Mouse (Mus musculus) intestine, embryonic 14.5 days (tissue): ENCODE measurements around the gene Acta2. TPM values are rescaled to one million over a fixed set of nuclear protein-coding genes. Genes with fewer than 3 reads are reported as not detected.

Source experiments
- ATAC-seq: fragments of 200-750 bp; cut with Nextera tagmentation; replicated peaks from 2 replicates; pipeline ENCODE4 v1.8.0; 2017; ENCODE audit warnings: low read depth, moderate number of reproducible peaks, moderate TSS enrichment, moderate library complexity; ENCODE audit not compliant: low FRiP score, low TSS enrichment
- DNase-seq: peaks from one replicate; pipeline ENCODE4 v3.0.0-alpha.2; 2018; ENCODE audit warnings: low spot score
- H3K27ac ChIP-seq: fragments of 300-500 bp; sonication (generic); 2 replicates; pipeline ENCODE4 v1.5.1; 2014; ENCODE audit warnings: low read depth, mild to moderate bottlenecking, control low read depth
- H3K27me3 ChIP-seq: fragments of 300-500 bp; sonication (generic); replicated peaks from 2 replicates; pipeline ENCODE4 v1.6.1; 2014; ENCODE audit warnings: low read length, control low read depth; ENCODE audit not compliant: control insufficient read depth, insufficient read depth
- H3K36me3 ChIP-seq: fragments of 300-500 bp; sonication (generic); 2 replicates; pipeline ENCODE4 v1.6.1; 2014; ENCODE audit warnings: low read length, control low read depth; ENCODE audit not compliant: control insufficient read depth, insufficient read depth
- H3K4me1 ChIP-seq: fragments of 300-500 bp; sonication (generic); replicated peaks from 2 replicates; pipeline ENCODE4 v1.6.1; 2014; ENCODE audit warnings: low read length, control low read depth, mixed read lengths; ENCODE audit not compliant: control insufficient read depth, insufficient read depth
- H3K4me2 ChIP-seq: fragments of 300-500 bp; sonication (generic); 2 replicates; pipeline ENCODE4 v1.6.1; 2014; ENCODE audit warnings: low read length
- H3K4me3 ChIP-seq: fragments of 300-500 bp; sonication (generic); 2 replicates; pipeline ENCODE4 v1.5.1; 2014; ENCODE audit warnings: low read depth, low read length, control low read depth, mixed read lengths
- H3K9ac ChIP-seq: fragments of 300-500 bp; sonication (generic); 2 replicates; pipeline ENCODE4 v1.6.1; 2014; ENCODE audit warnings: mild to moderate bottlenecking, low read length
- H3K9me3 ChIP-seq: fragments of 300-500 bp; sonication (generic); 2 replicates; pipeline ENCODE4 v1.6.1; 2016; ENCODE audit warnings: low read length, control low read depth; ENCODE audit not compliant: control insufficient read depth
- WGBS: fragments of 180-500 bp; shearing (Covaris S2); extraction: QIAGEN DNeasy Blood & Tissue Kit; methylation state at CpG from one replicate; pipeline ENCODE4 v1.1.7; 2014; 5-methylcytosine and 5-hydroxymethylcytosine counted together
- polyA plus RNA-seq: library from polyadenylated mRNA; unstranded; fragments of >200 nt; fragmentation: Nextera tagmentation; extraction: Ambion mirVana; gene quantifications from 2 replicates; pipeline ENCODE4 v1.2.1, GENCODE M21; 2014

Gene Acta2
- polyA plus RNA-seq, 1 experiment from 2014 or later = 1,786 TPM

DNA sequence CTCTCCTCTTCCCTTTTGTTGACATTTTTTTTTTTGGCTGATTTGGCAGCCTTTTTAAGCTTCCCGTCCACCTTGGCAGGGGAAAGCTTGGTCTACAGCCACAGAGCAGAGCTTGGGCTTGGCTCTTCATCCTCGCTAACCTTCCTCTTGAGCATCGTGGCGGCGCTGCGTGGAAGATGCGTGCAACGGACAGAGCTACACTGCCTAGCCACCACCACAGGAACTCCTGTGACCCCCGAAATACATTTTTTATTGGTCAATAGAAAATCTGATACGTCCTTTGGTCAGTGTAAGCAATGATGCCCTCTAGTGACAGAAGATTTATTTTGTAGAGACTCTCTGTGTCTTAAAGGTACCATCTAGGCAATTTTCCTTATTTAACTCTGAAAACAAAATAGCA is 29.0 kb upstream of the Acta2 start:
- H3K27me3 ChIP-seq = 0 out of 2 replicates have a peak, but pooled peaks cover 2% of the 10 kb centered on the region
- H3K4me3 ChIP-seq = no peak overlapping the region

DNA sequence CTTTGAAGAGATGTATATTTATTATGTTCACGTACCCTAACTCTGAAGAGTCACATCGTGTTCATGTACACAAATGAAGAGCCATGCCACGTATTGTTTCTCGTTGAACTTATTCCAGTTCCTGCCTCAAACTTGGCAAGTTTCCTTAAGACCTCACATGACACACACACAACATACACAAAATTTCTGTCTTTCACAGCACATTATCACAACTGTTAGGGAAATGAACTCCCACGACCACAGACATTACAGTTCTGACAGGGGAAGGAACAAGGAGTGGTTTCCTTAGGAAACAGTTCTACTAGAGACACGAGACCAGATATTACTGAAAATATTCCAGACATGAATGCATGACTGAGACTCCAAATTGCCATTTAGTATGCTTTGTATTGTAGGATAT is 28.2 kb upstream of the Acta2 start:
- Histone ChIP-seq H3K9ac (no peak overlapping the region), H3K4me1 (no peaks in the 10 kb centered on the region; the same call in 1 of the 2 replicates), H3K9me3 (no peaks in the 10 kb centered on the region), H3K27ac (no peak overlapping the region), H3K4me3 (no peak overlapping the region), H3K4me2 (no peak overlapping the region), H3K27me3 (no peaks in the 10 kb centered on the region), H3K36me3 (no peaks in the 10 kb centered on the region)
- ATAC-seq (no peak), DNase-seq (no peak)
- 59% methylated on average over 6 of the region's 6 CpGs for WGBS

More for the DNA sequence above, 29.0 kb upstream of the Acta2 start:
- Histone ChIP-seq H3K27ac (no peak overlapping the region), H3K4me1 (no peaks in the 10 kb centered on the region; the same call in 1 of the 2 replicates), H3K36me3 (no peaks in the 10 kb centered on the region), H3K9me3 (no peaks in the 10 kb centered on the region), H3K9ac (no peak overlapping the region), H3K4me2 (no peak overlapping the region)
- 66% methylated on average over 10 of the region's 10 CpGs for WGBS
- ATAC-seq (no peak), DNase-seq (no peak)

GRCm38 (mm10) chr19:34278078-34278477 is 22.7 kb upstream of the Acta2 start:
- H3K27ac ChIP-seq = no peak overlapping the region
- H3K4me3 ChIP-seq = no peak overlapping the region
- no peak for ATAC-seq
- no peak overlapping the region for H3K9ac ChIP-seq
- 80% methylated on average over 3 of the region's 3 CpGs for WGBS
- no peaks in the 10 kb centered on the region for H3K27me3 ChIP-seq
- no peaks in the 10 kb centered on the region for H3K36me3 ChIP-seq
- no peaks in the 10 kb centered on the region for H3K9me3 ChIP-seq
- no peak for DNase-seq
- H3K4me1 ChIP-seq = no peaks in the 10 kb centered on the region
- H3K4me2 ChIP-seq = no peak overlapping the region

- no peak for DNase-seq
- WGBS = 100% methylated on average over 1 of the region's 1 CpGs
- H3K9me3 ChIP-seq = no peaks in the 10 kb centered on the region
Measured at GRCm38 (mm10) chr19:34273073-34273472, 17.7 kb upstream of the Acta2 start.

GRCm38 (mm10) chr19:34270824-34271464 is 15.6 kb upstream of the Acta2 start:
- Histone ChIP-seq H3K9me3 (no peaks in the 10 kb centered on the region), H3K27ac (no peak overlapping the region), H3K4me1 (no peaks in the 10 kb centered on the region), H3K4me2 (no peak overlapping the region), H3K4me3 (no peak overlapping the region), H3K9ac (no peak overlapping the region), H3K36me3 (no peaks in the 10 kb centered on the region), H3K27me3 (no peaks in the 10 kb centered on the region)
- WGBS = 90% methylated on average over 13 of the region's 13 CpGs
- DNase-seq (no peak), ATAC-seq (no peak)

More at GRCm38 (mm10) chr19:34273073-34273472, 17.7 kb upstream of the Acta2 start:
- Histone ChIP-seq H3K4me3 (no peak overlapping the region), H3K9ac (no peak overlapping the region), H3K4me1 (no peaks in the 10 kb centered on the region), H3K36me3 (no peaks in the 10 kb centered on the region), H3K27me3 (no peaks in the 10 kb centered on the region), H3K4me2 (no peak overlapping the region), H3K27ac (no peak overlapping the region)
- no peak for ATAC-seq

DNA sequence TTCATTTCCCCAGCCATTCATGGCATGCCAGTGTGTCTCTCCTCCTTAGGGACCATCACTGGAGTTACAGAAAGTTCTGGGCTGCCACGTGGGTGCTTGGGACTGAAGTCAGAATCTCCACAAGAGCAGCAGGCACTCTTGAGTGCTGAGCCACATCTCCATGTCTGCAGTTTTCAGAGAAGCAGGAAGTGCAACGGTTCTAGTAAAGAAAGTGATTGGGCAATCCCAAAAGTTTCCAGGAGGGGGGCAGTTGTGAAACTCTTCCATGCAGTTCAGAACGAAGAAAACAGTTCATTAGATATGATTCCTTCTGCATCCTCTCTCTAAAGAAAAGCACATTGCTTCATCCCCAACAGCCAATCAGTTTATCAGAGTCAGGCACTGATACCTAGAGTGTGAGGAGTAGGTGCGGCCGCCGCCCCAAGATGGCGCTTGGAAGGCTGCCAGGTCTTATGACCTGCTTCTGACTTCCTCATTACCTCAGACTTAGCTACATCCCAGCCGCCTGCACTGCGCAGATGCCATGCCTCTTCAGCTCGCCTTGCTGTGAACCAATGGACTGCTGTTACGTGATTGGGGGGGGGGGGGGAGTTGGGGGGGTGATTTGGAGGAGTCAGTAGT is 14.8 kb upstream of the Acta2 start:
- H3K9me3 ChIP-seq = no peaks in the 10 kb centered on the region
- H3K27ac ChIP-seq = no peak overlapping the region
- no peak for ATAC-seq
- H3K4me3 ChIP-seq = no peak overlapping the region
- H3K9ac ChIP-seq = no peak overlapping the region
- H3K4me1 ChIP-seq = peaks cover 3% of the 10 kb centered on the region; the same call in 1 of the 2 replicates
- 86% methylated on average over 11 of the region's 11 CpGs for WGBS
- no peak overlapping the region for H3K4me2 ChIP-seq
- no peaks in the 10 kb centered on the region for H3K36me3 ChIP-seq
- no peak for DNase-seq
- H3K27me3 ChIP-seq = no peaks in the 10 kb centered on the region

DNA sequence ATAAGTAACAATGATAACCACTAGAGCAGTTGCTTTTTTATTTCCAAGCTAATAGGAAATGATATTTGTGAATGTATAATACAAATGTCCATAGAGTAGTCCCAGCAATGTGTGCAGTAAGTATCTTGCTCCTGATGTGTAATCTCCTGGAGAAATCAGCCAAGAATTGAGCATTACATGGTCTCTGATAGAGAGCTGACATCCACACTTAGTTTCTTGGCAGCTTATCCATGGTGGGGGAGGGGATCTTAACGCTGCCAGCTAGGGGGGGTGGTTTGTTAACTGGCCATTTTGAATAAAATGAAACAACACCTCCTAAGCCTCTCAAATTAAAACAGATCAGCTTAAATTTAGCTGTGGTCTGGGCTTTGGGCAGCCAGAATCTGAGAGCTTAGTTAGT is 13.6 kb upstream of the Acta2 start:
- no peak overlapping the region for H3K9ac ChIP-seq
- no peak overlapping the region for H3K4me3 ChIP-seq
- no peak overlapping the region for H3K27ac ChIP-seq
- H3K9me3 ChIP-seq = no peaks in the 10 kb centered on the region
- no peaks in the 10 kb centered on the region for H3K27me3 ChIP-seq
- H3K4me2 ChIP-seq = no peak overlapping the region
- H3K4me1 ChIP-seq = peaks cover 3% of the 10 kb centered on the region; the same call in 1 of the 2 replicates
- H3K36me3 ChIP-seq = no peaks in the 10 kb centered on the region
- whole genome bisulfite sequencing = 45% methylated on average over 1 of the region's 1 CpGs
- no peak for DNase-seq
- no peak for ATAC-seq

DNA sequence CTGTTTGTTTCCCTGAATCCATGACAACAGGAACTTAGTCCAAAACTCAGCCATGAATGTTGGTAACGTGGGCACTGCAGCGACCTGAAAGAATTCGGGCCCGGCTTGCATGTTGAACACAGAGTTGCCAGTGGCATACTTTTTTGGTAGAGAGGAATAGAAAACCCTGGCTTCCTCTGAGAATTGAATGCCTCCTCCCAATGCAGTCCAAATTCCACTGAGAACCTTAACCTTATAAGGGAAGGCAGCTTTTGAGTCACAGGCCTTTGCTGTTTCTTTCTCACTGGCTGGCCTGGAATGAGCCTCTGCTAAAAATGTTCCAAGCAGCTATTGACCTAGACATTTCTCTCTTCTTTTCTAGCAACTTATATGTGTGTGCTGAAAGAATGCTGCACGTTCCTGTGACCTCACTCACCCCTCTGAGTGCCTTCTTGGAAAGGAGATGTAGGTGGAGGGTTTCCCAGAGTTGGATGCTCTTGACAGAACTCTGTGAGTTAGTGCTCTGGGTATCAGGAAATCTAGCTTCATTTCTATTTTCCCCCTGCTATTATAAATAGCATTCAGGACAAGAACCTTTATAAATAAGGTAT is 10.3 kb upstream of the Acta2 start:
- peaks cover 3% of the 10 kb centered on the region; the same call in 1 of the 2 replicates for H3K4me1 ChIP-seq
- H3K36me3 ChIP-seq = no peaks in the 10 kb centered on the region
- peak overlapping the region; percentile 76 for H3K27ac ChIP-seq
- H3K4me3 ChIP-seq = no peak overlapping the region
- no peak for DNase-seq
- ATAC-seq = 0 out of 2 replicates have a peak, but pooled peaks have one; percentile 19
- H3K4me2 ChIP-seq = no peak overlapping the region
- no peaks in the 10 kb centered on the region for H3K27me3 ChIP-seq
- no peak overlapping the region for H3K9ac ChIP-seq
- WGBS = 67% methylated on average over 5 of the region's 5 CpGs
- no peaks in the 10 kb centered on the region for H3K9me3 ChIP-seq
